Mouse (Mus musculus) cerebellum, adult 2 months (tissue): Measurements from ENCODE around the gene Ssr1.

Experiments used
- CTCF ChIP-seq: fragments of 200-500 bp; IDR thresholded peaks from 2 replicates; pipeline ENCODE4 v1.5.1; 2011; ENCODE audit warnings: low read depth, mild to moderate bottlenecking, control low read depth, low read length, moderate library complexity, borderline replicate concordance; ENCODE audit not compliant: insufficient read depth
- POLR2A ChIP-seq: fragments of 200-500 bp; IDR thresholded peaks from 2 replicates; pipeline ENCODE4 v1.6.1; 2011; ENCODE audit warnings: low read length, control low read depth, borderline replicate concordance; ENCODE audit not compliant: insufficient read depth

GRCm38 (mm10) chr13:37992638-37993371 is 1.2 kb downstream of the Ssr1 start:
- TF ChIP-seq POLR2A (no peak), CTCF (no peak)
